Mouse (Mus musculus) urinary bladder, postnatal 4 days (tissue): ENCODE measurements around the gene Armc12.

Experiments used
- DNase-seq, 2 experiments: peaks; one replicate each; pipeline ENCODE4 v3.0.0; 2021 to 2022; ENCODE audit warnings: low spot score in 2 of 2

Armc12 gene

DNA sequence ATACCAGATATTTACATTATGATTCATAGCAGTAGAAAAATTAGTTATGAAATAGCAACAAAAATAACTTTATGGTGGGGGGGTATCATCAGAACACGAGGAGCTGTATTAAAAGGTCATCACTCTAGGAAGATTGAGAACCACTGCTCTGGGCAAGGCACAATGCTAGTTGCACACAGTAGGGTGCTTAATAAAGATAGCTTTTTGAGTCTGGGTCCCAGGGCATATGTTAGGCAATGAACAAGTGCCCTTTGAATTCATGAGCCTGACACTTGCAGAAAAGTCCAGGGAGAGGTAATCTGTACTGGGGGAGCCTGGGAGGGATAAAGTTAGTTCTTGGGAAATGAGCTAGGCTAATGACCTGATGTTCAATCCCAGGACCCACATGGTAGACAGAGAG, 17.3 kb upstream of the Armc12 start:
- DNase-seq = no peak

DNA sequence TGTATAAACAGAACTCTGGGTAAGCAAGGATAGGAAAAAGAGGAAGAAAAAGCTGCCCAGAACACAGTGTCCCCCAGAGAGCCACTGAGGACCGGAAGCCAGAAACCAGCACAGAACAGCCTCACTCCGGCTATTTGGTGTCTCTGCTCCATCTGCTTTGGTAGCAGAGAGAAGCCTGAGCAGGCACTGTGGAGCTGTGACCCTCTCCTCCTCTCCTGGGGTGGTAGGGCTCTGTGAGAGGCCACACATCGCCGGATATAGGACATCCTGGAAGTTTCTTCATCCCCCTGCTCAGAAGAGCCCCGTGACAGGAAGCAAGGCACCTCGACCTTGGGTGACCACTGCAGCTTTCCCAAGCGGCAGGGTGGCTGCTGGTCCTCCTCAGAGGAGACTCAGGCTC, 16.8 kb upstream of the Armc12 start:
- DNase-seq = no peak

DNA sequence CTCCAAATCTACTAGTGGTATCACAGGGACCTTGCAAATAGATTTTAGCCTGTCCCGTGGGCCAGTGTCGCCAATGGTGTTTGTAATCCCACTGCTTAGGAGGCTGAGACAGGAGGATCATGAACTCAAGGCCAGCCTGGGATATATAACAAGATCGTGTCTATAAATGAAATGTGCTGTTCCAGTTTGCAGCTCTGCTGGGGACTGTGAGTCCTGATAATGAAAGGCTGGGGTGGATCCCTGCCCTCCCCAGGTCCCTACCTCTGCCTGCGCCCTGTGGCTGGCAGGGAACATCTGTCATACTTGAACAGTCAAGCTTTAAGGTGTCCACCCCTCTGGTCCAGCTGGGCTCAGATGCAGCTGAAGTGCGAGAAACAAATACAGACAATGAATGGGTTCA, 16.1 kb upstream of the Armc12 start:
- DNase-seq = no peak

DNA sequence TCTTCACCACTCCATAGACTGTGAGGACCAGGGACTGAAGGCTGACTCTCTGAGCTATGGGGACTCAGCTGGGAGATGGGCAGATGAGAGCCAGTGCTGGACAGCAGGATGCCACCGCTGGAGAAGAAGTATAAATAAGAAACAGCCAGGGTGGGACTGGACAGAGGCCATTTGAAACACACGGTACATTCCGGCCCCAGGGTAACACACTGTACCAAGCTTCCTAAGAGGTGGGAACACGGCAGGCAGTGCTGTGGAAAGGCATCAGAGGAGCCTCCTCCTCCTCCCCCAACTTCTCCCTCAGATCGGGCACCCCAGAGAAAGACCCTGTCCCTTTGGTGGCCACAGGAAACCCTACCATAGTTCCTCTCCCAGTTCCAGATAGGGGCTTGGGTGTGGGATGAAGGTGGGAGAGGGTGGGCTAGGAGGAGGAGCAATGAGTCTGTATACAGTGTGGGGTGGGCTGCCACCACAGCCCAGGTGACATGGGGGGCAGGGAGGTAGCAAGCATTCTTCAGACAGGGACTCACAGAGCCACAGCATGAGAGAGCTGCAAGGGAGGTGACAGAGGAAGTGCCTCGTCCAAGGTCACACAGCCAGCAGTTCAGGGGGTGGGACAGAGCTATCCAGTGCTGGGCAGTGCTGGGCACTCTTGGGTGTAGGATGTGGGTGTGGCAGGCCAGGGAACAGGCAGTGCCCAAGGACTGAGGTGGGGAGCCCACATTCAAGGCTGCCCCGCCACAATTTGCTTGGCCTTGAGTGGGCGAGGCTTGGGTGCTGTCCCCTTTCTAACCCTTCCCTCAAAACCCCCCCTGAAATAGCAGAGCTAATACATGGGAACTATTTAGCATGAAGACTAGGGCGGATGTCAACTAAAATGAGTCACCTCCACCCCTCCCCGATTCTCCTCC, 14.9 kb upstream of the Armc12 start:
- peak in 1 of 2 experiments; percentile 37 for DNase-seq

DNA sequence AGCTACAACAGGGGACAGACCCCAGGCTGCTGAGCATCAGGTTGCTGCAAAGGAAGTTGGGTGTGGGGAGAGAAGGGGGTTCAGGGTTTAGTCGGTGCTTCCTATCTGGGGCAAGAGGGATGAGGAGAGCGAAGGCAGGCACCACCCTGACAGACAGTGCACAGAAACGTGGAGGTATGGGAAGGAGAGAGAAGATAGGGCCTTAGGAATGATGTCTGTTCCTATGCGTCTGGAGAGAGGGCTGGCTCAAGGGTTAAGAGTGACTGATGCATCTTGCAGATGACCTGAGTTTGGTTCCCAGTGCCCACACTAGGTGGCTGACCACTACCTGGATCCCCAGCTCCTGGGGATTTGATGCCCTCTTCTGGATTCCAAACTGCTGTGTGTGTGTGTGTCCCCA, 13.7 kb upstream of the Armc12 start:
- DNase-seq = no peak

DNA sequence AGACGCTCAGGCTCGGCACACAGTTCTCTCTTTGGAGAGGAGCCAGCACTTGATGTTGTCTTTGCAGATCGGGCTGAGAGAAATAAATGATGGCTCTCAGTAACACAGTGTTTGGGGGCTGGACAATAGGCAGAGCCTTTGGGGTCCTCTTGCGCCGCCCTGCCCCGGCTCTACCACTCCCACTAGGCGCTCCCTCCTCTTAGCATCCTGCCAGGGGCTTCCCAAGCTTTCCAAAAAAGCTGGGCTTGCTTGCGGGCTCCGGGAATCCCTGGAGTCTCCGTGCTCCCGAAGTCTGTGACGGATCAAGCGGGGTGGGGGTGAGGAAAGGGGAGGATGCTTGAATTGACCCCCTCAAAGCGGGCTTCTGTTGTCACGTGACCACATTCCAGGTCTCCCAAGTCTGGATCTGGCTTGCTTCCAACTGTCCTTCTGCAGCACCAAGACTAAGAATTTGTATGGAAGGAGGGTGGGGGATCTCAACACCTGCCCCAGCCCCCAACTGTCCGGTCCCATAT, 13.1 kb upstream of the Armc12 start, which contains the start of gene Fkbp5:
TSS of gene Fkbp5 (minus strand) at position 87 of the 515 bp plus-strand sequence.
- DNase-seq = peak in 1 of 2 experiments; percentile 77

DNA sequence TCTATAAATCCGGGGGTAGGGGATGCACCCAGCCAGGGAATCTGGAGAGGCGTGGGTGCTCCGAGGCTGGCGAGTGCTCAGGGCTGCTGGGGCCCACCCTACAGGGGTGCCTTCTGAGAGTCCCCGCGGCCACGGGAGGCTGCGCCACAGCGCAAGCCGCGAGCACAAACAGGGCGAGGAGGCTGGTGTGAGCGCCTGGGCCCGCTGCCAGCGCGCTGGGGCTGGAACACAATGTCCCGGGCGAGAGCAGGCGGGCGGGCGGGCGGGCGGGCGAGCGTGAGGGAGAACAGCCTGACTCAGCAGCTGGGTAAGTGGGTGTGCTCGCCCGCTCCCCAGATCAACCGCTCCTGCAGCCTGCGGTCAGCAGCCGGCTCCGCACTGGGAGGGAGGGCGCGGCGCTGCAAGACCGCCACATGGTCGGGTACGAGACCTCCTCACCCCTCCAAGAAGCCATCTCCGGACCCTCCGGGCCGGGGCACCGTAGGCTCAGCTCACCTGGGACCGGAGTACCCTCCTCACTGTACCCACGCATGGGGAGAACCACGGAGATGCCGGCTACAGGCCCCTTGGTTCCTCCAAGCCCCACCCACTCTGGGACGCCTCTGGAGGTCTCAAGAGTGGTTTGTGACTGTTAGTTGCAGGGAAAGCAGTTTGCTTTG, 12.5 kb upstream of the Armc12 start:
- peak; percentile 79 to 87 for DNase-seq

DNA sequence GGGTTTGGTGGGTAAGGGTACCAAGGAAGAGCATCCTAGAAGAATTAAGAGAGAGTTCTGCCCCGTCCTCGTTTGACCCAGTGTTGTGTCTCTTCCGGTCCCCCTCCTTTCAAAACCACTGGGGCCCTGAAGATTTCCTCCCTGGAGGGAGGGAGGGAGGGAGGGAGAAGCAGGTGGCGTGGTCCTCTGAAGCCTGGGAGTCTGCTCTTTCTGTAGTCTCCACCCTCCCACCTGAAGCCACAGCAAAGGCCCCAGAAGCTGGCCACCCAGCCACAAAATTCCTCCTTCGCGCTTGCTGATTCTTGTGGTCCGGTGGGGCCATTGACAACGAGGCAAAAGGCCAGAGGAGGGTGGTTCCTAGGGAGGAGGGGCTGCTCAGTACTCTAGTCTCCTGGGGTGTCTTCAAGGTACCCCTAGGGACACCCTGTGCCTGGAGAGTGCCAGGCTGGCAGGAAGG, 12.0 kb upstream of the Armc12 start:
- no peak for DNase-seq

DNA sequence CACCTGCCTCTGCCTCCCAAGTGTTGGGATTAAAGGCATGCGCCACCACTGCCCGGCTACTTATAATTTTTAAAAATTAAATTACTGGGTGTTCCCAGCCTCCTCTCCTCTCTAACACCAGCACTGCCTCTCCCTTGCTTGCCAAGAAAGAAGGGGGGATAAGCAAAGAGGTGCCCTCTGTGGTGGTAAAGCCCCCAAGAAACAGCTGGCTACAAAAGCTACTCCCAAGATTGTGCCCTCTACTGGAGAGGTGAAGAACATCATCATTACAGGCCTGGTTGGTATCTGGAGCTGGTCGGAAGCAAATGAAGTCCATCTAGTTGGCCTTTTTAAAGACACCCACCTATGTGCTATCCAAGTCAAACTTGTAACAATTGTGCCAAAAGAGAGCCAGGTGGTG, 10.8 kb upstream of the Armc12 start:
- no peak for DNase-seq

DNA sequence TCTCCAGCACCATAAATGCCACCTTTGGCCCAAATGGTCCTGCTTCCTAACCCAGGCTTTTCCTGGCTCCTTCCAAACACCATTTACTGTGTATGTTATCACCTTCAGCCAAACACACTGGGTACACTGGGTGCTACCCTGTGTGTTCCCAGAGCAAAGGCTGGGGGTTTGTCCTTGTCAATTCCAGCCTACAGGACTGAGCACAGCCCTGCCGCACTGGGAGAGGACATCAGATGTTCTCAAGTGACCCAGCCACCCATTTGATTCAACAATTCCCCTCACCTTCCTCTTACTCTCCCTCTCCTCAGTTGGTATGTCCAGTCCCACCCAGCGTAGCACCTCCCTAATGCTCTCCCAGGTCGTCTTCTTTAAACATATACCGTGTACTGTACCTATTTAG, 10.0 kb upstream of the Armc12 start:
- DNase-seq = no peak

DNA sequence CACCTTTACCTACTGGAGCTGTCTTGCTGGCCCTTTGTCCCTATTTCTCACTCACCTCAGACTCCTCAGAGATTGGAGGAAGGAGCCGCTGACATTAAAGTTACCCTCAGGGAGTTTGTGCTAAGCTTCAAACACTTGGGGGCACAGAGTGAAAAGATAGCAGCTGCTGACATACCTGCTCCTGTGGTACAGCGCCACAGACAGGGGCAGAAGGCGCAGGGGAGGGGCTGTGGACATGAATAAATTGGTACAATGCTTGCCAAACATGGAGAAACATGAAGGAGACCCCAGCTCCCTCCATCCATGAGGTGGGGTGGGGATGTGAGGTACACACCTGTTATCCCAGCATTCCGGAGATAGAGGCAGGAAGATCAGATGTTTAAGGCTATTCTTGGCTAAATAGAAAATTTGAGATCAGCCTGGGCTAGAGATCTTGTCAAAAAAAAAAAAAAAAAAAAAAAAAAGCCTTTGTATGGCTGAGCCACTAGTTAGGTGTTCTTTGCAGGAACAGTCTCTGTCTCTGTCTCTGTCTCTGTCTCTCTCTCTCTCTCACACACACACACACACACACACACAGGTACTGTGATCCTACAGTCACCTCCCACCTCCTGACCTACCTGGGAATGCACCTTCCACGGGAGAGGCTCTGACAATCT, 9.4 kb upstream of the Armc12 start:
- DNase-seq = no peak

DNA sequence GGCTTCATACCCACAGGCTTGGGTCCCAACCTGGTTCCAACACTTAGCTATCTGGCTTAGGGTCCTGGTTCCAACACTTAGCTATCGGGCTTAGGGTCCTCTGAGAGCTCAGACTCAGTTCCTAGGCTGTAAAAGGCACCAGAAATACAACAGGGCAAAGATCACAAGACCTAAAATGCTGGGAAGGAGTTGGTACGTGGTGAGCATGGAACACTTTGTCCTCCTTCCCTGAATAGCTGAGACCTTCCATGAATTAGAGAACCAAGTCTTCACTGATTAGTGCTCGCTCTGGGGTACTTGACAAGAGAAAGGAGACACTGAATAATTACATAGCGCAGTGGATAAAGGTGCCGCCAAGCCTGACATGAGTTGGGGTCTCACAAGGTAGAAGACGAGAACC, 8.7 kb upstream of the Armc12 start:
- DNase-seq = no peak

DNA sequence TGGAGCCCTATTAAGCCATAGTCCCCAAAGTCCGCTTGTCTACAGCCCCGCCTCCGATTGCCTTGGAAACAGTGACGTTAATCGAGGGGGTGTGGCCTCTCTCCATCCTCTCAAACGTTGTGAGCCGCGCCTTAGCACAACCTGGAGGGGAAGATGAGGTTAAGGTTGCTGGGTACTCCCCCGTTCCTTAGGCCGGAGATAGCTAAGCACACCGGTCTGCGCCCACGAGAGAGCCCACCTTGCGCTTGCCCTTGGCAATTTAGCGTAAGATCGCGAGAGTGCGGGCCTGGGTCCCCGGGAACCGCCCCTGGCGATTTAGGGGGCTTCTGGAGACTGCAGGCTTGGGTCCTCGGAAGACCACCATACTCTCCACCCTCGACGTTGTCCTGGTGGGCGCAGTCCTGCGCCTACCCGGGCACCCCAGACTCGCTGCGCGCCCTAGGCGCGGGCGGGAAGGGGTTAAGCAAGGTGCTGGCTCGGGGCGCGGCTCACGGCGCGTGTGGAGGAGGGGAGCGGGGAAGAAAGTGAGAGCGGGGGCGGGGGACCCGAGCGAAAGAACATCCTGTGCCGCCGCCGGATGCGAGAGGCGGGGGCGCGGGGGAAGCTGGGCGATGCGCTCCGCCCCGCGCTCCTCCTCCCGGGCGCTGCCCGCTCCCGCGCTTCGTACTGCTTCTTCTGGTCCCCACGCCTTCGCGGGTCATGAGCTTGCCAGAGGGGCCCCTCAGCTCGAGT, 7.8 kb upstream of the Armc12 start:
- DNase-seq = peak; percentile 81 to 85

DNA sequence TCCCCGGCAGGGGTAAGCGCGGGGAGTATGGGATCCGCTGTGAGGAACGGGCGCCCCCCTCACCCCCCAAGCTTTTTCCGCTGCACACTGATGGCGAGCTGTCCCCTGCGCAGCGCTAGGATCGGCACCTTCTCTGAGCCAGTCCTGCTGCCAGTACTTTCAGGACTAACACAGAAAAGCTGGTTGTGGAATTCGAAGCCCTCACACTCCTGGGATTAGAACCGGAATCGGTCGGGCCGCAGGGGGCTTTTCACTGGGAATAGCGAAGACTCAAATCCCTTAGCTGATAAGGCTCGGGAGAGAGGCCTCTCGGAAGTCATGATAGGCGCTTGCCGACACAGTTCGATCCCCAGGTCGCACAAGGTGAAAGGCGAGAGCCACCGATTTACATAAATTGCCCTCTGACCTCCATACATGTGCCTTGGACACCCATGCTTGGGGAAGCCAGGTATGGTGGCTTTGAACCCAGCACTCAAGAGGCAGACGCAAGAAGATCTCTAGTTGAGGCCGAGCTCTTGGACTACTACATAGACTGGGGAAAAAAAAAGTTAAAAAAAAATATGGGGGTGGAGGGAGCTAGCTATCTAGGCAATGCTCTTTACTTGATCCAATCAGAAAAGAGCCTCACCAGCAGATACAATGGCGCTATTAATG, 7.1 kb upstream of the Armc12 start:
- DNase-seq = no peak

DNA sequence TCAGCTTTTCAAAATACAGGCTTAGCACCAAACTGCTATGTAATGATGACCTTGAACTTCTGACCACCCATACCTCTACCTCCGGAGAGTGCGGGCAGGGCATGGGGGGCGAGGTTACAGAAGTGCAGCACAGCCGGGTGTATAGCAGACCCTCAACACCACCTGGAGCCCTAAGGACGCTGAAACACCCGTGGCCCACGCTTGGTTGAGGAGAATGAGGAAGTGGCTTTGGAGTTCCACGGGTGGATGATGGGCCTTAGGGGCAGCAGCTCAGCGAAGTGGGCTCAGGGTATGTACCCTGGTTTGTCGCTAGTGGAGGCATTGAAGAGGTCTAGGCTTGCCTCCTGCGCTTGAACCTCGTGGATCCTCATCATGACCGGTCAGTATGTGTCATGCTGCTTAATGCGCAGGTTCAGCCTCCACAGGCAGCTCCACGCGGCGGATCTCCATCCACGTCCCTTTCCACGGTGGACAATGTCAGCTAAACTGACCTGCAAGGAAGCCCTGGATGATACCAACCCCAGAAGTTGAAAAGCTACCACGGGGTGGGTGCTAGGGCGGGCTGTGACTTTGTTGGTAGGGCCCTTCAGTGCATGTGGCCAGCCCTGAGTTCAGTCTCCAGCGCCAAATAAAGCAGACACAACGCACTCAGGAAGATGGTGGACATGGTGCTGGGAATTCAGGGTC, 6.5 kb upstream of the Armc12 start:
- DNase-seq = no peak

DNA sequence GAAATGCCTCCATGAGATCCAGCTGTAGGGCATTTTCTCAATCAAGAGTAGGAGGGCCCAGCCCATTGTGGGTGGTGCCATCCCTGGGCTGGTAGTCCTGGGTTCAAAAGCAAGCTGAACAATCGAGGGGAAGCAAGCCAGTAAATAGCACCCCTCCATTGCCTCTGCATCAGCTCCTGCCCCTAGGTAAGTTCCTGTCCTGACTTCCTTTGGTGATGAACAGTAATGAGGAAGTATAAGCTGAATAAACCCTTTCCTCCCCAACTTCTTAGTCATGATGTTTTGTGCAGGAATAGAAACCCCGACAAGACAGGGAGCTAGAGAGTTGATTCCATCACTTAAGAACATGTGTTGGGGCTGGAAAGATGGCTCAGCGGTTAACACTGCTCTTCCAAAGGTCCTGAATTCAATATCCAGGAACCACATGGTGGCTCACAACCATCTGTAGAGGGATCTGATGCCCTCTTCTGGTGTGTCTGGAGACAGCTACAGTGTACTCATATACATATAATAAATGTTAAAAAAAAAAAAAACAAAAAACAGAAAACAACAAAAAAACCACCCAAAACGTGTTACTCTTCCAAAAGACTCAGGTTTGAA, 5.7 kb upstream of the Armc12 start:
- DNase-seq = no peak

DNA sequence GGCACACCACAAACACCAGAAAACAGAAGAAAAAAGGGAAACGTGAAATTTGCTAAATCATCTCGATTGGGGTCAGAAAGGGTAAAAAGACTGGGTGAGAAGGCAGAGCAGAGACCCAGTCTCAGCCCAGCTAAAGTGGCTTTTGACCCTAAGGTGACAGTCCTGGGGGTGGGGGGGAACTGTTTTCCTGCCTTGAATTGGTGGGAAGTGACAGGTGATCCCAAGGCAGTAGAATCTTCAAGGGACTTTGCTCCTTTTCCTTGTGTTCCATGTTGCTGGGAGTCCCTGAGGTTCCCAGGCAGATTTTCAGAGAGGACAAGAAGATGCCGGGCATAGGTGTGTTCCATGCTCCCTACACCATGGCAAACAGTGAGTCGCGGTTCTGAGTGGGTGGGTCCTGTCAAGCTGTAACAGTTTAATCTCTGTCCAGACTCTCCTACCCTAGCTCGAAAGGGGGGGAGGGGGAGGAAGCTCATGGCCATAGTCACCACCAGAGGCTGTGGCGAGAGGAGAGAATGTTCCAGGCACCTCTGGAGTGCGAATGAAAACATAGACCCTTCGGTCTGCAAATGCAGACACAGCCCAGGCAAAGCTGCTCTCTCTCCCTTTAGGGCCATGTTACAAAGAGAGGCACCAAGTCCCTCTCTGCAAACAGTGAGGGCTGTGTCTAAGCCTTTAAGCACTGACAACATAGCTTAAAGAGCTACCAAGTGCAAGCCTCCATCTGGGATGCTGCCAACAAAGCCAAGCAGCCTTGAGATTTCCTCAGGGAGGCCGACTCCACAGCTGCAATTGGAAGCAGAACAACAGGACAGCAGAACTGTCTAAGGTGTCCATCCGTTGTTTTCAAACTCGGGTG, 3.2 kb upstream of the Armc12 start:
- DNase-seq = no peak

DNA sequence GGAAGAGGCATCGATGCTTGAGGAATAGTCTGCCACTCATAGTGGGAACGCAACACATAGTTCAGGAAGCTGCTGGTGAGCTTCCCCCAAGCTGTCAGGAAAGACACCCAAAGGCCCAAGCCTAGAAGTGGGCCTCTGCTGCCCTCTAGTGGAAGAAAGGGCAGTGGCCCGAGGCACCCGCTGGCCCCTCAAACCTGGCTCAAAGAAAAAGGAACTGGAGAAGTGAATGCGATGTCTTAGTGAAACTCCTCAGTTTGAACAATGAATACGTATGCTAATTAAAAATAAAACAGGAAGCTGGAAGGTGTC, 2.6 kb upstream of the Armc12 start:
- DNase-seq = peak; percentile 81 to 87

DNA sequence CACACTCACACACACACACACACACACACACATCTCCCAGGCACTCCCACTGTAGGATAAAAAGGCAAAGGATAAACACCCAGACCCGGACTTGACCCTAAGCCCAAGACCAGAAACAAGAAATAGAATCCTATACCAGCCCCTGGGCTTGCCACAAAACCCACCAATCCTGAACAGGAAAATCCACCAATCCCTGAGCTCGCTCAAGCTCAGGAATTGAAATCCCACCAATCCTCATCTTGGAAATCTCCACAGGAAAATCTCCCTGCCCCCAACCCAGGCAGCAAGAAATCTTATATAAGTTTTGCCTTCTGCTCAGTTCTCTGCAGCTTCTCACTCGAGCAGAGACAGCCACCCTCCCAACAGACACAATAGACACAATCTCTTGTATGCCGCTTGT, 1.5 kb upstream of the Armc12 start:
- no peak for DNase-seq
